Mouse (Mus musculus) liver, embryonic 14.5 days (tissue): ENCODE data around the gene Neurl1b.

Experiments used
- CTCF ChIP-seq: IDR thresholded peaks from 2 replicates; pipeline ENCODE4 v1.5.1; 2016; ENCODE audit warnings: antibody characterized with exemption, low read depth, control low read depth
- EP300 ChIP-seq: IDR thresholded peaks from 2 replicates; pipeline ENCODE4 v1.6.1; 2016; ENCODE audit warnings: antibody characterized with exemption, low read depth

DNA sequence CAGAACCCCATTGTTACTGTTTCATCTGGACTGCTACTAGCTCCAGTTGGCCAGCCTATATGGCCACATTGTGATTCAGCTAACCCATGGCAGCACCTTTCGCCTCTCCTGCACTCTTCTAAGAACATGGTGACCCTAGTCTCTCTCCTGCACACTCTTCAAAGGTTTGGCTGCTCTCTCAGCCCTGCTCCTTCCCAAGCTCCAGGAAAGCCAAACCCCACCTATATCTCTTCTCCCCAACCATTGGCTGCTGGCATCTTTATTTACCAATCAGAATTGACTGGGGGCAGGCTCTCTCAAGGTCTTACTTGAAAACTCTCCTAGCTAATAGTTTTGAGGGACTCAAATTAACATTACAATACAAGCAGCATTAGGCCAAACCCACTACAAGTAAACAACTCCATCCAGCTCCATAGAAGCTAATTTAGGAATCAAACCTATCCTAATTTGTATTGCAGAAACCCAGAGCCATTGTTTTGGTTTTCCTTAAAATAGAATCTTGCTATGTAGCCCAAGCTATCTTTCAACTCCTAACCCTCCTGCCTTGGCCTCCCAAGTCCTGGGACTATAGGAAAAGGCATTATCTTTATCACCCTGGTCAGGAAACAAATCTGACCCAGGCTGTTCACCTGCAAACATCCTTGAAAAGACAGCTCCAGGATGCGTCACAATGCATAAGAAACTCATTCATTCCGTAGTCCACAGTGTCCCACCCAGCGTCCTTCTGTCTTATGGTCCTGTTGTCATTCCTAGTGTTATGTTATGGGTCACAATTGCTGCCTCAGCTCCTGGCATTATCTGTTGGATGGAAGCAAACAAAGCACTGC, 80.2 kb downstream of the Neurl1b start:
- TF ChIP-seq EP300 (no peak), CTCF (no peak)
